Mouse (Mus musculus) liver, embryonic 14.5 days (tissue): ENCODE measurements at regions not wholly inside any gene's neighbourhood (a gene's known extent, or its start where the extent isn't known, plus 50 kb on each side); places are given as distances from the start of the nearest gene placed in this dataset.

ENCODE experiments used
- CTCF ChIP-seq: IDR thresholded peaks from 2 replicates; pipeline ENCODE4 v1.5.1; 2016; ENCODE audit warnings: antibody characterized with exemption, low read depth, control low read depth
- EP300 ChIP-seq: IDR thresholded peaks from 2 replicates; pipeline ENCODE4 v1.6.1; 2016; ENCODE audit warnings: antibody characterized with exemption, low read depth

DNA sequence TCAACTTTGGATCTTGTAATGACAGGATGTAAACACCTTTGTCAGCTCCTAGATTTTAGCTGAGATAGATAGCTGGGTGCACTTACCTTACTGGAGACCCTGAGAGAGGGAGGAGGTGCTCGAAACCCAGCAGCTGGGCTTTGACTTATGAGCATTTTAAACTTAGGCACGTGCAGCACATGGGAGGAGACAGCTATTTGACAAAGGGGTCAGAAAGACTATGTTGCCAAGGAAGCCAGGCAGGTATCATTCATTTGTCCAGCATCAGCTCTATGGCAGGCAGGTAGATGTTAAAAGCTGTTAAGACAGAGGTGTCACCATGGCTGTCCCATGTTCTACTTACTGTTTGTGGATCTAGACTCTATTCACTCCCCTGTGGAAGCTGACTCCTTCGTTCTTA is 120.0 kb upstream of the Tet2 start:
- no peak for TF ChIP-seq CTCF
- TF ChIP-seq EP300 = no peak
